ENCODE assay signal across 12 mouse cellular contexts in the genomic region with DNA sequence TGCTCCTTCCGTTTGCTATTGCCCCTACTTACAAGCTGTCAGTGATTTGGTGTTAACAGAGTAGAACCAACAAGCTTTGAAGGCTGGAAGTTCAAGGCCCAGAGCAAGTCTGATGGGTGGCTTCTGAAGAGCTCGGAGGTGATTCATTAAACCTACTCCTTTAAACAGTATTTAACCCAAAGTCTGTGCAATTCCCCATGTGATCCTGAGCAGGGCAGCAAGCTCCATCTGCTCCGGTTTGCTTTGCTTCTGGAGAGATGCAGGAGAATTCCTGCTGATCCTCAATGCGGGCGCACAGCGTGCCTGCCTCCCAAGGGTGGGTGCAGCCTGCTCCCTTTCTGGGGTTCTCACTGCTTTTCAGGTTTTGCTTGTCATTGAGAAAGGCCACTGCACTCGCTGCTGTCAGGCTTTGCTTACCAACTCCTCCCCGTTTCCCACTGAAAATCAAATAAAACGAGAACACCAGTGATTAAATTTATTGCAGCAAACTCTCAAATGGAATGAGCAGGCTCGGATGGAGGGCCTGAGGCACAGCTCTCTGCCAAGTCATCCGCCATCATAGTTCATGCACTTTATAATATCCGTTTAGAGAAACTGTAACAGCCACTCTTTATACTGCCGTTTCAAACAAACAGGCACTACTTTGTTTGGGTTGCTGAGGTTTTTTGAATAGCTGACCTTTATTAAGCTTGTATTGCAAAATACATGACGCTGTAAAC. TPM values are rescaled to one million over a fixed set of nuclear protein-coding genes. Genes with fewer than 3 reads are reported as not detected.
DNase-seq lines count a peak whose midpoint lies in the region; ATAC-seq and TF ChIP-seq lines count a peak whose summit lies in the region.
"Had no signal": no experiment of that assay in that cellular context is flagged by ENCODE, and none has a peak within 500 bp of the region (broad histone marks: within the 10 kb centered on the region; RNA-seq: fewer than 3 reads in every experiment).

No protein-coding gene starts in this region.

- H3K4me3 ChIP-seq in stomach, embryonic 15.5 days (replicated peaks) = no peak overlapping the region
- no peak overlapping the region for H3K4me3 ChIP-seq in stomach, postnatal 0 days (ENCODE audit: low read depth, low read length)
- no peak overlapping the region for H3K4me3 ChIP-seq in hindbrain, postnatal 0 days (ENCODE audit: low read length)
- H3K4me3 ChIP-seq in gastrocnemius, adult 2 months = no peak overlapping the region

- no peak for TF ChIP-seq EP300 in stomach, postnatal 0 days (optimal IDR thresholded peaks at IDR 0.05)

- H3K36me3 ChIP-seq in stomach, embryonic 15.5 days = no peaks in the 10 kb centered on the region
- H3K36me3 ChIP-seq in stomach, postnatal 0 days (ENCODE audit: control insufficient read depth, insufficient read depth, low read length) = no peaks in the 10 kb centered on the region
- no peaks in the 10 kb centered on the region for H3K36me3 ChIP-seq in hindbrain, postnatal 0 days (ENCODE audit: insufficient read depth, low read length)

- 24% methylated on average over 14 of the region's 14 CpGs for WGBS in stomach, embryonic 15.5 days
- 20% methylated on average over 14 of the region's 14 CpGs for WGBS in stomach, postnatal 0 days
- 23% methylated on average over 14 of the region's 14 CpGs for WGBS in hindbrain, postnatal 0 days

- no peak for TF ChIP-seq CTCF in stomach, postnatal 0 days (IDR thresholded peaks at IDR 0.05; ENCODE audit: low read depth)
- TF ChIP-seq CTCF in hindbrain, postnatal 0 days (IDR thresholded peaks at IDR 0.05; ENCODE audit: low read depth) = no peak
- TF ChIP-seq CTCF in gastrocnemius, adult 2 months (IDR thresholded peaks at IDR 0.05) = no peak

- H3K9ac ChIP-seq in stomach, embryonic 15.5 days = no peak overlapping the region
- H3K9ac ChIP-seq in stomach, postnatal 0 days (ENCODE audit: low read length) = no peak overlapping the region
- no peak overlapping the region for H3K9ac ChIP-seq in hindbrain, postnatal 0 days (replicated peaks; ENCODE audit: low read length)

- no peak for ATAC-seq in stomach, embryonic 15.5 days (ENCODE audit: insufficient read depth, low FRiP score, low read depth)
- ATAC-seq in stomach, postnatal 0 days (ENCODE audit: low FRiP score, low TSS enrichment) = no peak
- ATAC-seq in hindbrain, postnatal 0 days = peak; percentile 59; the same call in 1 of the 2 replicates
- no peak for ATAC-seq in inflammation-experienced regulatory T-cells, adult 6 months

- H3K27me3 ChIP-seq in stomach, embryonic 15.5 days (replicated peaks) = no peaks in the 10 kb centered on the region
- no peaks in the 10 kb centered on the region for H3K27me3 ChIP-seq in stomach, postnatal 0 days (ENCODE audit: control insufficient read depth, insufficient read depth, low read length)
- H3K27me3 ChIP-seq in hindbrain, postnatal 0 days (ENCODE audit: insufficient read depth, low read length) = no peaks in the 10 kb centered on the region

- DNase-seq in adrenal gland, adult 8-10 months = peak; percentile 5
- DNase-seq in adrenal gland, postnatal 4 days (ENCODE audit: low spot score in 2 of 2) = no peak
- DNase-seq in stomach, postnatal 0 days (ENCODE audit: low spot score) = no peak
- peak; percentile 12 for DNase-seq in hindbrain, postnatal 0 days (ENCODE audit: low spot score)
- DNase-seq in gastrocnemius, adult 2 months = no peak
- no peak for DNase-seq in ovary, adult 18-20 months (ENCODE audit: low spot score)

- H3K9me3 ChIP-seq in stomach, embryonic 15.5 days = no peaks in the 10 kb centered on the region
- no peaks in the 10 kb centered on the region for H3K9me3 ChIP-seq in stomach, postnatal 0 days (ENCODE audit: control insufficient read depth, low read length)
- no peaks in the 10 kb centered on the region for H3K9me3 ChIP-seq in hindbrain, postnatal 0 days (ENCODE audit: low read length)

- H3K27ac ChIP-seq in stomach, embryonic 15.5 days = no peak overlapping the region
- no peak overlapping the region for H3K27ac ChIP-seq in stomach, postnatal 0 days (replicated peaks)
- no peak overlapping the region for H3K27ac ChIP-seq in hindbrain, postnatal 0 days
- no peak overlapping the region for H3K27ac ChIP-seq in gastrocnemius, adult 2 months

- intact Hi-C loops in gastrocnemius, adult 2 months (cut with DNase I) = no loop called here

- peak overlapping the region; percentile 8; the same call in 1 of the 2 replicates for H3K4me2 ChIP-seq in stomach, embryonic 15.5 days
- H3K4me2 ChIP-seq in stomach, postnatal 0 days (replicated peaks; ENCODE audit: low read depth) = no peak overlapping the region
- H3K4me2 ChIP-seq in hindbrain, postnatal 0 days (ENCODE audit: low read depth, low read length) = peak overlapping the region; percentile 25; the same call in 1 of the 2 replicates

- 0 out of 2 replicates have a peak, but pooled peaks cover 5% of the 10 kb centered on the region for H3K4me1 ChIP-seq in stomach, embryonic 15.5 days
- H3K4me1 ChIP-seq in stomach, postnatal 0 days (replicated peaks; ENCODE audit: control insufficient read depth, insufficient read depth) = no peaks in the 10 kb centered on the region
- H3K4me1 ChIP-seq in hindbrain, postnatal 0 days (ENCODE audit: insufficient read depth, low read length) = 0 out of 2 replicates have a peak, but pooled peaks cover 2% of the 10 kb centered on the region

RNA-seq across cellular contexts. Expression of gene 4931417E11Rik, which starts 40.7 kb away (rescaled TPM):
- total RNA-seq in adrenal gland, adult 8-10 months (2022) = not detected
- not detected for total RNA-seq in adrenal gland, postnatal 4 days (2021)
- not detected in 2 replicates for polyA plus RNA-seq in stomach, embryonic 15.5 days (2015; fragmentation: Nextera tagmentation; extraction: Ambion mirVana)
- 0.11 TPM in 1 of 2 replicates, not detected in the other for polyA plus RNA-seq in stomach, postnatal 0 days (2015; fragmentation: Nextera tagmentation; extraction: Ambion mirVana)
- not detected in 2 replicates for total RNA-seq in hindbrain, postnatal 0 days (2014; rRNA removed)
- polyA plus RNA-seq in hindbrain, postnatal 0 days (2015; fragmentation: Nextera tagmentation; extraction: Ambion mirVana) = not detected in 2 replicates
- not detected for polyA plus RNA-seq in inflammation-experienced regulatory T-cells, adult 6 months (2017; shearing (Covaris generic))
- total RNA-seq in gastrocnemius, adult 2 months (2021) = not detected
- total RNA-seq: heart, postnatal 25 days; left cerebral cortex, postnatal 10 days had no signal
- polyA plus RNA-seq: cortical plate, adult 2 months; stomach, embryonic 16.5 days had no signal

Comparison
In these comparisons a context has a peak if more than half of its experiments do, and no peak if none do; other contexts are left out.
1. DNase-seq: peak in adrenal gland, adult 8-10 months (single experiment) and hindbrain, postnatal 0 days (single experiment); none in adrenal gland, postnatal 4 days (0 of 2), stomach, postnatal 0 days (single experiment), gastrocnemius, adult 2 months (single experiment) and ovary, adult 18-20 months (single experiment).